8 mouse cellular contexts compared by ENCODE assay signal in the genomic region with DNA sequence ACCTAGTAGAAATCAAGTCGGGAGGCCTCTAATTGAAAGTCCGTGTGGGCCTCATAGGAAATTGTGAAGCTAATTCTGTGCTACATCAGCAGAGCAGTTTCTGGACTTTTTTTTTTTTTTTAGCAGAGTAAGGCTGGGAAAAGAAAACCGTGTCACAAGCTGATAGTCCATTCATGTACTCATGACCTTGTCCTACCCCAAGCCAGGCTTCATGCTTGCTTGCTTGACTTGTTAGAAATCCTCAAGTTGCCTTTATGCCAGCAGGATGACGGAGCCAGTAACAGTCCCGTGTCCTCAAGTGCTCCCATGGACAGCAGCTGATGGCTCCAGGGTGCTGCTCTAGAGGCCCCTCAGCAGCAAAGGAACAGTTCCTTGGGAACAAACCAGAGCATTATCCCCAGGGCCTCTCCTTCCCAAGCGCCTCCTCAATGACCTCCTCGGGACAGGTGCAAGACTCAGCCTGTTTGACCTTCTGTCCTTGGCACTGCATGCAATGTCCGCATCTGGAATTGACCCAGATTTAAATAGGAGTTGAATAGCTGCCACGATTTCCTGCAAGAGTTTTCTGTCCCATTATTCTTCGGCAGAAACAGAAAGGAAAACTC.
DNase-seq lines count a peak whose midpoint lies in the region; ATAC-seq and TF ChIP-seq lines count a peak whose summit lies in the region.

No protein-coding gene starts in this region.

- no peaks in the 10 kb centered on the region for H3K79me2 ChIP-seq in heart, adult 2 months (replicated peaks; ENCODE audit: control insufficient read depth, insufficient read depth, low read length)

- no peak for TF ChIP-seq CTCF in heart, adult 2 months (IDR thresholded peaks at IDR 0.05)
- TF ChIP-seq CTCF in kidney, postnatal 0 days (IDR thresholded peaks at IDR 0.05; ENCODE audit: low read depth): no peak

- ATAC-seq in neural tube, embryonic 14.5 days (ENCODE audit: low read depth): 0 out of 2 replicates have a peak, but pooled peaks have one; percentile 11
- no peak; the same call in 1 of the 2 replicates for ATAC-seq in kidney, postnatal 0 days (replicated peaks; ENCODE audit: low FRiP score, low read depth)

- no peak overlapping the region for H3K9ac ChIP-seq in neural tube, embryonic 14.5 days (replicated peaks; ENCODE audit: low read depth, low read length)
- no peak overlapping the region for H3K9ac ChIP-seq in heart, adult 2 months (ENCODE audit: low read depth, low read length)
- no peak overlapping the region for H3K9ac ChIP-seq in kidney, postnatal 0 days (ENCODE audit: low read depth, low read length)

- H3K27me3 ChIP-seq in neural tube, embryonic 14.5 days (ENCODE audit: control insufficient read depth, insufficient read depth, low read length): no peaks in the 10 kb centered on the region
- no peaks in the 10 kb centered on the region for H3K27me3 ChIP-seq in heart, adult 2 months (ENCODE audit: control insufficient read depth, insufficient read depth, low read length)
- no peaks in the 10 kb centered on the region for H3K27me3 ChIP-seq in kidney, postnatal 0 days (ENCODE audit: insufficient read depth, low read length)

- TF ChIP-seq POLR2A in heart, adult 2 months (IDR thresholded peaks at IDR 0.05; ENCODE audit: insufficient read depth, low read depth, low read length): peak; percentile 32; the same call in 1 of the 2 replicates

- no peak overlapping the region for H3K4me3 ChIP-seq in neural tube, embryonic 14.5 days (ENCODE audit: low read depth, low read length)
- no peak overlapping the region; the same call in 1 of the 2 replicates for H3K4me3 ChIP-seq in heart, adult 2 months
- no peak overlapping the region for H3K4me3 ChIP-seq in kidney, postnatal 0 days (replicated peaks; ENCODE audit: low read depth, low read length)

- H3K27ac ChIP-seq in neural tube, embryonic 14.5 days (ENCODE audit: low read depth, low read length): no peak overlapping the region
- H3K27ac ChIP-seq in heart, adult 2 months: peak overlapping the region; percentile 59
- H3K27ac ChIP-seq in kidney, postnatal 0 days: peak overlapping the region; percentile 71

- no peaks in the 10 kb centered on the region for H3K36me3 ChIP-seq in neural tube, embryonic 14.5 days (ENCODE audit: control insufficient read depth, insufficient read depth, low read length)
- peaks cover 42% of the 10 kb centered on the region for H3K36me3 ChIP-seq in heart, adult 2 months (ENCODE audit: control insufficient read depth, insufficient read depth, low read length)
- no peaks in the 10 kb centered on the region for H3K36me3 ChIP-seq in kidney, postnatal 0 days (ENCODE audit: insufficient read depth, low read length)

- no peaks in the 10 kb centered on the region for H3K9me3 ChIP-seq in neural tube, embryonic 14.5 days (ENCODE audit: control insufficient read depth, low read length)
- H3K9me3 ChIP-seq in kidney, postnatal 0 days (replicated peaks; ENCODE audit: low read length): no peaks in the 10 kb centered on the region

- intact Hi-C loops in heart, adult 2 months (cut with DNase I): loop anchor here (2.0 to 5.0 kb wide), 3 partner anchors 38 to 108 kb away; no protein-coding TSS in a partner anchor

- peak; percentile 63; the same call in 1 of the 2 replicates for TF ChIP-seq EP300 in heart, adult 2 months (IDR thresholded peaks at IDR 0.05; ENCODE audit: insufficient read depth, low read depth, low read length)

- 59% methylated on average over 10 of the region's 10 CpGs for WGBS in neural tube, embryonic 14.5 days
- 6% methylated on average over 10 of the region's 10 CpGs for WGBS in heart, adult 2 months
- WGBS in kidney, postnatal 0 days: 45% methylated on average over 10 of the region's 10 CpGs

- H3K4me1 ChIP-seq in neural tube, embryonic 14.5 days (ENCODE audit: control insufficient read depth, insufficient read depth, low read length): peaks cover 4% of the 10 kb centered on the region; the same call in 1 of the 2 replicates
- H3K4me1 ChIP-seq in heart, adult 2 months (ENCODE audit: control insufficient read depth, insufficient read depth, low read length): peaks cover 23% of the 10 kb centered on the region
- peaks cover 21% of the 10 kb centered on the region; the same call in 1 of the 2 replicates for H3K4me1 ChIP-seq in kidney, postnatal 0 days (replicated peaks; ENCODE audit: insufficient read depth, low read length)

- DNase-seq in neural tube, embryonic 10.5 days (ENCODE audit: extremely low spot score, low spot score): no peak
- DNase-seq in cerebellum, adult 11 months: peak; percentile 31
- DNase-seq in heart, adult 2 months: peak; percentile 78 to 84
- DNase-seq in kidney, postnatal 0 days (ENCODE audit: low spot score): peak; percentile 49
- DNase-seq in ovary, adult 18-20 months (ENCODE audit: low spot score): peak; percentile 6
- no peak for DNase-seq in T-cell, adult 2 months (ENCODE audit: low spot score)
- DNase-seq in embryo, embryonic 10.5 days (ENCODE audit: low spot score): no peak

- H3K4me2 ChIP-seq in neural tube, embryonic 14.5 days (ENCODE audit: low read depth, low read length): no peak overlapping the region
- 0 out of 2 replicates have a peak overlapping the region, but pooled peaks have one; percentile 35 for H3K4me2 ChIP-seq in kidney, postnatal 0 days (ENCODE audit: low read length)

Comparison
In these comparisons a context has a peak if more than half of its experiments do, and no peak if none do; other contexts are left out.
1. DNase-seq: peak in cerebellum, adult 11 months (single experiment), heart, adult 2 months (2 of 2), kidney, postnatal 0 days (single experiment) and ovary, adult 18-20 months (single experiment); none in neural tube, embryonic 10.5 days (single experiment), T-cell, adult 2 months (single experiment) and embryo, embryonic 10.5 days (single experiment).